Mouse (Mus musculus) kidney, adult 2 months (tissue): ENCODE data around the gene Col20a1.

Experiments used
- CTCF ChIP-seq: fragments of 200-500 bp; conservative IDR thresholded peaks from 2 replicates; pipeline ENCODE4 v1.5.1; 2011; ENCODE audit warnings: low read depth, mild to moderate bottlenecking, control low read depth, low read length, moderate library complexity, mixed read lengths; ENCODE audit not compliant: insufficient read depth, insufficient read length
- POLR2A ChIP-seq: fragments of 200-500 bp; IDR thresholded peaks from one replicate; pipeline ENCODE4 v1.6.1; 2011; ENCODE audit warnings: low read depth, low read length, control low read depth

DNA sequence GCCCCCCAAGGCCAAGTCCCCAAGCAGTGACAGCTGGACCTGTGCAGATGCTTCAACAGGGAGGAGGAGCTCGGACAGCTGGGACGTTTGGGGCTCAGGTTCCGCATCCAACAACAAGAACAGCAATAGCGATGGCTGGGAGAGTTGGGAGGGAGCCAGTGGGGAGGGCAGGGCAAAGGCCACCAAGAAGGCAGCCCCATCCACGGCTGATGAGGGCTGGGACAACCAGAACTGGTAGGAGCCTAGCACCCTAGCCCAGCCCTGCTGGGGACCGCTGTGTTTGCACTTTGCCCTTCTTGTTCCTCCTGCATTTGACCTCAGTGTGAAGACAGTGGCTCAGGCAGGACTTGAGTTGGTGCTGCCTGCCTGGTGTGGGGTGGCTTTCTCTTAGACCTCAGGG, 5.2 kb upstream of the Col20a1 start:
- TF ChIP-seq POLR2A (no peak), CTCF (no peak)
